Mouse (Mus musculus) lung, embryonic 15.5 days (tissue): ENCODE data around the gene Dph7. TPM values are rescaled to one million over a fixed set of nuclear protein-coding genes. Genes with fewer than 3 reads are reported as not detected.
A peak's percentile ranks its signal among the peaks of the same experiment; 100 is the strongest.

Experiments
- ATAC-seq: fragments of 200-750 bp; cut with Nextera tagmentation; 2 replicates; pipeline ENCODE4 v1.8.0; 2017; ENCODE audit warnings: moderate number of reproducible peaks, borderline replicate concordance; ENCODE audit not compliant: low FRiP score, low TSS enrichment; ENCODE audit errors: extremely low read depth
- H3K27ac ChIP-seq: fragments of 300-500 bp; sonication (generic); 2 replicates; pipeline ENCODE4 v1.5.1; 2015; ENCODE audit warnings: moderate library complexity, mild to moderate bottlenecking, inconsistent platforms
- H3K27me3 ChIP-seq: fragments of 300-500 bp; sonication (generic); 2 replicates; pipeline ENCODE4 v1.6.1; 2015; ENCODE audit warnings: inconsistent platforms
- H3K36me3 ChIP-seq: fragments of 300-500 bp; sonication (generic); 2 replicates; pipeline ENCODE4 v1.6.1; 2015; ENCODE audit warnings: inconsistent platforms
- H3K4me1 ChIP-seq: fragments of 300-500 bp; sonication (generic); 2 replicates; pipeline ENCODE4 v1.6.1; 2015; ENCODE audit warnings: inconsistent platforms
- H3K4me2 ChIP-seq: fragments of 300-500 bp; sonication (generic); 2 replicates; pipeline ENCODE4 v1.6.1; 2015; ENCODE audit warnings: inconsistent platforms, mild to moderate bottlenecking, moderate library complexity
- H3K4me3 ChIP-seq: fragments of 300-500 bp; sonication (generic); 2 replicates; pipeline ENCODE4 v1.5.1; 2015; ENCODE audit warnings: mild to moderate bottlenecking, inconsistent platforms
- H3K9ac ChIP-seq: fragments of 300-500 bp; sonication (generic); 2 replicates; pipeline ENCODE4 v1.6.1; 2015; ENCODE audit warnings: inconsistent platforms
- H3K9me3 ChIP-seq: fragments of 300-500 bp; sonication (generic); 2 replicates; pipeline ENCODE4 v1.6.1; 2016; ENCODE audit warnings: inconsistent platforms
- WGBS: fragments of 180-500 bp; shearing (Covaris S2); methylation state at CpG from one replicate; pipeline ENCODE4 v1.1.7; 2015; 5-methylcytosine and 5-hydroxymethylcytosine counted together
- polyA plus RNA-seq: library from polyadenylated mRNA; unstranded; fragments of >200 nt; fragmentation: Nextera tagmentation; extraction: Ambion mirVana; gene quantifications from 2 replicates; pipeline ENCODE4 v1.2.1, GENCODE M21; 2015

Dph7 gene
- polyA plus RNA-seq = 24.5 and 26.0 TPM in 2 replicates

- under 1% methylated on average over 28 of the region's 28 CpGs for WGBS
- no peaks in the 10 kb centered on the region for H3K27me3 ChIP-seq
- H3K9ac ChIP-seq = peak within 1 kb of the TSS; percentile 75
- H3K4me3 ChIP-seq = peak within 1 kb of the TSS; percentile 79
- peaks cover 50% of the 10 kb centered on the region for H3K36me3 ChIP-seq
- peak within 1 kb of the TSS; percentile 25; the same call in 1 of the 2 replicates for H3K27ac ChIP-seq
- peak within 1 kb of the TSS; percentile 66 for H3K4me2 ChIP-seq
- no peaks in the 10 kb centered on the region for H3K9me3 ChIP-seq
- H3K4me1 ChIP-seq = peaks cover 10% of the 10 kb centered on the region
- peak; percentile 89 for ATAC-seq
These were observed at the start of gene Dph7 for GRCm38 (mm10) chr2:24962304-24963000. Gene Dph7 (plus strand): TSS chr2:24962400.

DNA sequence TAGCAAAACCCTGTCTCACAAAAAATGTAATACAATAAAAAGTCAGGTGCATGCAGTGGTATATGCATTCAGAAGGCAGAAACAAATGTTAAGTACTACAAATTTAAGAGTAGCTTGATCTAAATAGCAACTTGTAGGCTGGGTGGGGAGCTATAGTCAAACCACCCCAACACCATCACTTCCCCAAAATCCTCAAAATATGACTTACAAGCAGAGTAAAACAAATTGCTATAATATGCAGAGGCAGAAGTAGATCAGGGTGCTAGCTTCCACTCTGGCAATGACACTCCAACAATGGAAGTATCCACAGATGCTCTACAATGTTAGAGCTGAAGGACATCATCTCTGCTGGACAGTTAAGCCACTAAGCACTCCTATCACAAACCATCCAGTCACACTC, 49.6 kb upstream of the Dph7 start:
- no peak for ATAC-seq
- H3K4me1 ChIP-seq = peaks cover 6% of the 10 kb centered on the region
- H3K9ac ChIP-seq = no peak overlapping the region
- H3K27me3 ChIP-seq = no peaks in the 10 kb centered on the region
- no peaks in the 10 kb centered on the region for H3K9me3 ChIP-seq
- H3K36me3 ChIP-seq = 0 out of 2 replicates have a peak, but pooled peaks cover 4% of the 10 kb centered on the region
- no peak overlapping the region for H3K4me3 ChIP-seq
- H3K27ac ChIP-seq = no peak overlapping the region
- no peak overlapping the region for H3K4me2 ChIP-seq

DNA sequence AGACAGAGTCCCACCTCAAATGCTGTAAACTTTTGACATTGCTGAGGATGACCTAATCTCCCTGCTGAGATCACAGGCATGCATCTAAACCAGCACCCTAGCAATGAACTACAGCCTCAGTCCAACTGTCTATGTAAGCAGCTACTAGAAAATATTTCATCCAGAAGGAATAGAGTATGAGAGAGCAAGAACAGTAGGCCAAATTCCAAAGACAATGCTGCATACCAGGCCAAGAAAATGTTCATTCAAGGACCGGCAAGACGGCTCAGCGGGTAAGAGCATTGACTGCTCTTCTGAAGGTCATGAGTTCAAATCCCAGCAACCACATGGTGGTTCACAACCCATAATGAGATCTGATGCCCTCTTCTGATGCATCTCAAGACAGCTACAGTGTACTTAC, 47.4 kb upstream of the Dph7 start:
- WGBS = 80% methylated on average over 3 of the region's 3 CpGs
- Histone ChIP-seq H3K9ac (no peak overlapping the region), H3K4me1 (peaks cover 12% of the 10 kb centered on the region), H3K4me2 (no peak overlapping the region), H3K36me3 (0 out of 2 replicates have a peak, but pooled peaks cover 4% of the 10 kb centered on the region), H3K27me3 (no peaks in the 10 kb centered on the region), H3K27ac (no peak overlapping the region), H3K4me3 (no peak overlapping the region), H3K9me3 (no peaks in the 10 kb centered on the region)
- no peak for ATAC-seq

- no peaks in the 10 kb centered on the region for H3K27me3 ChIP-seq
- H3K4me2 ChIP-seq = peak within 1 kb of the TSS; percentile 64
- no peaks in the 10 kb centered on the region for H3K9me3 ChIP-seq
- peak within 1 kb of the TSS; percentile 97 for H3K9ac ChIP-seq
- H3K36me3 ChIP-seq = no peaks in the 10 kb centered on the region
- H3K4me3 ChIP-seq = peak within 1 kb of the TSS; percentile 89
- H3K27ac ChIP-seq = peak within 1 kb of the TSS; percentile 91
- peak; percentile 98 for ATAC-seq
- H3K4me1 ChIP-seq = peaks cover 12% of the 10 kb centered on the region
- WGBS = under 1% methylated on average over 99 of the region's 112 CpGs
These were observed 43.0 kb upstream of the Dph7 start, which contains the start of gene Ehmt1 for GRCm38 (mm10) chr2:24918930-24919838. Gene Ehmt1 (minus strand): TSS chr2:24919614.

GRCm38 (mm10) chr2:24919839-24920175, 42.4 kb upstream of the Dph7 start:
- Histone ChIP-seq H3K27ac (peak overlapping the region; percentile 91), H3K9me3 (no peaks in the 10 kb centered on the region), H3K36me3 (no peaks in the 10 kb centered on the region), H3K4me2 (peak overlapping the region; percentile 64), H3K27me3 (no peaks in the 10 kb centered on the region), H3K4me3 (peak overlapping the region; percentile 89), H3K9ac (peak overlapping the region; percentile 97), H3K4me1 (peaks cover 12% of the 10 kb centered on the region)
- 8% methylated on average over 8 of the region's 8 CpGs for WGBS
- peak; percentile 25; the same call in 1 of the 2 replicates for ATAC-seq

DNA sequence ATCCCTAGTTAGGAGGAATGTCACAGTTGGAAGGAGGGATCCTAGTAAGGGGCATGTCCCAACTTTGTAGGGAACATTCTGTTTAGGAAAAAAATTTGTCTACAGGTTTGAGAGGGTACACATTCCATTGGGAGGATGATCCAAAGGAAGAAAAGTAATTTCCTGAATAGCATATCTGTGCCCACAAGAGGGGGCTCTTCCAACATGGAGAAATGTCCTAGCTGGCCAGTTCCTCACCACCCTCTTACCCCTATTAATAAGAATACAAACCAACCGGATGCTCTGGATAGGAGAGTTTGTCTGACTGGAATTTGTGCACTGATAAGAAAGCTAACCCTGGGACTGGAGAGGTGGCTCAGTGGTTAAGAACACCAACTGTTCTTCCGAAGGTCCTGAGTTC, 38.6 kb upstream of the Dph7 start:
- H3K27me3 ChIP-seq = no peaks in the 10 kb centered on the region
- H3K4me1 ChIP-seq = peaks cover 23% of the 10 kb centered on the region
- ATAC-seq = no peak
- H3K9me3 ChIP-seq = no peaks in the 10 kb centered on the region
- WGBS = 35% methylated on average over 2 of the region's 2 CpGs
- H3K4me2 ChIP-seq = no peak overlapping the region
- no peak overlapping the region for H3K9ac ChIP-seq
- no peak overlapping the region for H3K4me3 ChIP-seq
- H3K27ac ChIP-seq = no peak overlapping the region
- peaks cover 3% of the 10 kb centered on the region; the same call in 1 of the 2 replicates for H3K36me3 ChIP-seq

- Histone ChIP-seq H3K4me3 (no peak overlapping the region), H3K36me3 (peaks cover 3% of the 10 kb centered on the region; the same call in 1 of the 2 replicates), H3K27ac (peak overlapping the region; percentile 95), H3K9ac (no peak overlapping the region), H3K9me3 (no peaks in the 10 kb centered on the region), H3K4me2 (no peak overlapping the region), H3K27me3 (no peaks in the 10 kb centered on the region), H3K4me1 (peaks cover 23% of the 10 kb centered on the region)
- WGBS = 61% methylated on average over 8 of the region's 8 CpGs
- ATAC-seq = no peak
These were observed 36.9 kb upstream of the Dph7 start for GRCm38 (mm10) chr2:24925284-24925683.

DNA sequence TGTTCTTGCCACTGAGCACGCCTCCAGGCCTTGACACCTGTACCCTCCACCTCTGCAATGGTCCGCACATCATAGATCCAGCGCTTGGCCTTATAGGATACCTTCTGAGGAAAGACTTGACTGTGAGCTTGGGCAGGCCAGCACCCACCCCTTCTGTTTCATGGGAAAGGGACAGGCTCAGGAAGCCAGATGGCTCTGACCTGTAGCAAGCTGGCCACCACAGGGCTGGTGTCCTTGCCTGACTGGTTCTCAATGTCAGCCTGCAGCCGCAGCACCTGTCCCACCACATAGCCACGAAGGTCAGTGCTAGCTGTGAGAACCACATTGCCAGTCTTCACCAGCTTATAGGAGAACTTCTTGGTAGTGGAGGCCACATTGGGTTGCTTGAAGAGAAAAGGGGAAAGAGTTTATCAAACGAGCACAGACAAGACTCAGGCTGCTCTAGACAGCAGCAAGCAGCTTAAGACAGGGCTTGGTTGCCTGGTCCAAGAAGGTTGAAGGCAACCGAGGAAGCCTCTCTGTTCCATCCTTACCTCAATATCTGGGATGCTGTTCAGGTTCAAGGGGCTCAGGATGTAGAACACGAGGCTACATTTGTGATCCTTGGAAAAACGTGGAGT, 35.7 kb upstream of the Dph7 start:
- no peak overlapping the region for H3K9ac ChIP-seq
- H3K4me3 ChIP-seq = no peak overlapping the region
- no peaks in the 10 kb centered on the region for H3K27me3 ChIP-seq
- H3K36me3 ChIP-seq = peaks cover 3% of the 10 kb centered on the region; the same call in 1 of the 2 replicates
- H3K4me1 ChIP-seq = peaks cover 23% of the 10 kb centered on the region
- 74% methylated on average over 9 of the region's 9 CpGs for WGBS
- H3K4me2 ChIP-seq = 0 out of 2 replicates have a peak overlapping the region, but pooled peaks have one; percentile 44
- H3K27ac ChIP-seq = peak overlapping the region; percentile 95
- ATAC-seq = no peak
- H3K9me3 ChIP-seq = no peaks in the 10 kb centered on the region

GRCm38 (mm10) chr2:24926965-24927358, 35.2 kb upstream of the Dph7 start:
- Histone ChIP-seq H3K4me1 (peaks cover 23% of the 10 kb centered on the region), H3K27ac (peak overlapping the region; percentile 95), H3K9me3 (no peaks in the 10 kb centered on the region), H3K36me3 (peaks cover 3% of the 10 kb centered on the region; the same call in 1 of the 2 replicates), H3K4me2 (0 out of 2 replicates have a peak overlapping the region, but pooled peaks have one; percentile 44), H3K9ac (no peak overlapping the region), H3K4me3 (no peak overlapping the region), H3K27me3 (no peaks in the 10 kb centered on the region)
- 0 out of 2 replicates have a peak, but pooled peaks have one; percentile 6 for ATAC-seq
- 46% methylated on average over 7 of the region's 7 CpGs for WGBS

DNA sequence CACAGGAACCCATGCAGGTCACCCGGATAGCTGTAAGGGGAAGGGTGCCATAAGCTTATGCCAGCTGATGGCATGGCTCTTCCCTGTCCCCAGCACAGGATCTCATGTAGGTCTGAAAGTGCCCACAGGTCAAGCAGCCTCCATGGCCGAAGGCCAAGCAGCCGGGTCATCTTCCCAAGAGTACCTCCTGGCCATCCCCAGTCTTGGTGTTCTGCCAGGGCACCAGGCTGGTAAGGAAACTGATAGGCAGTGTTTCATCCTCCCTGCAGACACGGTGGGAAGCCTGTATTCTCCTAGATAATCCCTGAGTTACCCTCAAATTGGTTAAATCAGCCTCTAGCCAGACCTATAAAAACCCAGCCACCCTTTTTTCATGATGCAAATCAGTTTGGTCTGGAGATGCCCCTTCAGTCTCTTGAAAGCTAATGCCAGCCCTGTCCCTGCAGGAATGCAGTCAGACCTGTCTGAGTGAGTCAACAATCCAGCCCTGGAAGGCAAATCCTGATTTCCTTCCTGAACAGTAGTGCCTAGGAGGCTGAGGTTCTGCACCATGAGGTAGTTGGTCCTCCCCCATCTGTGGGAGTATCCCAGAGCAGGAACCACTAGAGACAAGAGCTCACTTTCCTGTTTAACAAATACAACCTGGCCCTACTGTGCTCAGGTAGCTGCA, 34.3 kb upstream of the Dph7 start:
- Histone ChIP-seq H3K27me3 (no peaks in the 10 kb centered on the region), H3K4me3 (0 out of 2 replicates have a peak overlapping the region, but pooled peaks have one; percentile 1), H3K4me2 (peak overlapping the region; percentile 44), H3K27ac (peak overlapping the region; percentile 95), H3K36me3 (peaks cover 3% of the 10 kb centered on the region; the same call in 1 of the 2 replicates), H3K9me3 (no peaks in the 10 kb centered on the region), H3K4me1 (peaks cover 23% of the 10 kb centered on the region), H3K9ac (no peak overlapping the region)
- ATAC-seq = peak; percentile 88
- 53% methylated on average over 4 of the region's 4 CpGs for WGBS

GRCm38 (mm10) chr2:24929119-24929518, 33.1 kb upstream of the Dph7 start:
- Histone ChIP-seq H3K27me3 (no peaks in the 10 kb centered on the region), H3K4me1 (peaks cover 29% of the 10 kb centered on the region), H3K4me2 (no peak overlapping the region), H3K9me3 (no peaks in the 10 kb centered on the region), H3K9ac (no peak overlapping the region), H3K4me3 (no peak overlapping the region), H3K27ac (peak overlapping the region; percentile 95), H3K36me3 (peaks cover 3% of the 10 kb centered on the region; the same call in 1 of the 2 replicates)
- peak; percentile 19; the same call in 1 of the 2 replicates for ATAC-seq
- WGBS = 31% methylated on average over 2 of the region's 2 CpGs
